Mouse (Mus musculus): ENCODE measurements around the gene Adamts2.

The Adamts2 gene

GRCm38 (mm10) chr11:50624239-50624638, 22.4 kb downstream of the Adamts2 start:
- no peak for DNase-seq

- DNase-seq: no peak
These were observed 22.8 kb downstream of the Adamts2 start for GRCm38 (mm10) chr11:50624720-50625119.

- DNase-seq: no peak
These were observed 27.0 kb downstream of the Adamts2 start for GRCm38 (mm10) chr11:50628915-50629314.

GRCm38 (mm10) chr11:50630462-50630861, 28.6 kb downstream of the Adamts2 start:
- no peak for DNase-seq

GRCm38 (mm10) chr11:50632270-50632669, 30.4 kb downstream of the Adamts2 start:
- peak; percentile 91 for DNase-seq

DNA sequence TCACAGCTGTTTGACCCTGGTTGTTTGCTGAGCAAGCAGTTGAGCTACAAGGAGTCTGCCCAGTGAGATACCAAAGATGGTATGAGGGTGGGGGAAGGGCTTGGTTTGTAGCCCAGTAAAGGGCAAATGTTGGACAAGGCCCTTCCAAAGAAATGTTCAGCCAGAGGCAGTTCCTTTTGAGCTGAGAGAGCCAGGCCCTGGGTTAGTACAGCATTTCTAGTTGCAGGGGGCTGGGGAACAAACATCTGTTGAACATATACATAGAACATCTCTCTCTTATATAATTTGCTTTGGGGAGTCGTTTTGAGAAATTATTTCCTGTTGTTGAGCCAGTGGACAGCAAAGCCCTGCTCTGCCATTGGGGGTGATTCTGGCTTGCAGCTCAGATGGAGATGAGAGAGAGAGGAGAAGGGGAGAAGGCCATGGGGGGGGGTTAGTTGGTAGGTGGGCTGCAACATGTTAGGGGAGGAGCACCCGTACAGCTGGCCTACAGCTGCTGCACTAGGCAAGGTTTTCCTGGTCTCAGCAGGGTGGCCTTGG, 33.2 kb downstream of the Adamts2 start:
- no peak for DNase-seq

DNA sequence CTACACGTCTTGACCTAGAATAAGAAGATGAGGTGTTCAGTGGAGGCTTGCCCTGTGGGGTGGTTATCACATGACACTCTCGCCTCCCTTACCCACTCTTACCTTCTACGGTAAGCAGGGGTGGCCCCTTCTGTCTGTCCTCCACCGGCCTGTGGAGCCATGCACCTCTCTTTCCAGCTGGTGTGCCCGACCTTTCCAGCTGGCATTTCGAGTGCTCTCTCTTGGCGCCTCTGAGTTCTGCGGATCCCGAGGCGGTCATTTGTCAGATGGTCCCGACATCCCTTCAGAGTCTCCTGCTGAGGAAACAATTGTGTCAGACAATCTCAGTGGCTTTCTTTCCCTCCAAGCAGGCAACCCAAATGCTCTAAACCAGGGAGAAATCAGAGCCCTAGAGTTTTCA, 35.1 kb downstream of the Adamts2 start:
- peak; percentile 80 for DNase-seq

DNA sequence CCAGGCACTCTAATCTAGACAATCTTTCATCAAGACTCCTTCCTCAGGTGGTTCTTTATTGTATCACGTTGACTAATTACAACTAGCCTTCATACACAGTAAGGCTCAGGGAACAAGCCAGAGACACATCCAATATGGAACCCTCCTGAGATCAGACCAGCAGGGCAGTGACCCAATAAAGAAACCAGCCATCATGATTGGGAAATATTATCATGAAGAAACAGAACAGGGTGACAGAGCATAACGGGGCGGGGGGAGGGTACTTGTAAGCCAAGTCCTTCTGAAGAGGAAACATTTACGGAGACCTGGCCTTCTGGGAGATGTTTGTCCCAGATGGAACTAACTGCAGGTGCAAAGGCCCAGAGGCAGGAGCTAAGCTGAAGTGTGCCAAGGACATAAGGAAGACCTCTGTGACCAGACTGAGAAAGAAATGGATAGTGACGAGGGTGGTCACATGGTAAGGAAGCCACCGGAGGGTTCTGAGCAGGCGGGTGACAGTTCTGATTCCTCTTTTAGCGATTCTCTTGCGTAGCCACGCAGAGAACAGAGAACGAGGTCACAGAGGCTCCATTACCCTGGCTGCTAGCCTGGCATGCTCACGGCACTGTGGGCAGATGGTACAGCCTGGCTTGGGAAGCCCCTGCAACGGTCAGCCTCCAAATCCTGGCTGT, 36.4 kb downstream of the Adamts2 start:
- DNase-seq: peak; percentile 77

DNA sequence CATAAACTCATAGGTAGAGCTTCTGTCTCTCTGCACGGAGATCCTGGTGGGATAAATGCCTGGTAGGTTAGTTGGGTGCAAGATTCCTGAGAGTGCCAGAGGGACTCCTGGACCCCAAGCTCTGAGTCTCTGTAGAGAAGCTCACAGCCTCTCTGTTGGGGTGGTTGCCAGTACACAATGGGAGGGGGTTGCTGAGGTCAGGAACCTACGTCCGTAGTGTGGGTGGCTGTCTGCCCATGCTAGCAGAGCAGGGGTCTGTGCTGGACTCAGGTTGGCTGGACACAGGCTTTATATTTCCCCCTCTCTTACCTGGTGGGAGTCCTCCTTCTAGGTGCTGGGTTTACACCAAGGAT, 37.0 kb downstream of the Adamts2 start:
- DNase-seq: no peak

GRCm38 (mm10) chr11:50642583-50642982, 40.7 kb downstream of the Adamts2 start:
- no peak for DNase-seq

DNA sequence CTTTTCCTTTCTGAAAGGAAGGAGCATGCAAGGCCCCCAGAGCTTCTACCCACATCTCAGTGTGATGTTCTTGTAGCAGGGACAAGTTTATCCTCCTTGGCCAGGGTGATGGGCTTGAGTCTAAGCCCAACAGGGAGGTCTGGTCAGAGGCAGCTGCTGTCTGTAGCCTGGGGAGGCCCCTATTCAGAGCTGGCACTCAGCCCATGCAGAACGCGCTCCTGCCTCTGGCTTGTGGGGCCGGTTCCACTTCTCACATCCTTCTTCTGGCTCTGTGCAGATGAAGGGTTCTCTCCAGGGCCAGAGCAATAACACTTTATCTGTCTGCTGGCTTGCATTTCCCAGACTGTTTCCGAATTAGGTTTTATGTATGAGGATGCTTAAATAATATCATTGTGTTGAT, 44.3 kb downstream of the Adamts2 start:
- no peak for DNase-seq

- DNase-seq: no peak
These were observed 46.4 kb downstream of the Adamts2 start for GRCm38 (mm10) chr11:50648143-50648807.

DNA sequence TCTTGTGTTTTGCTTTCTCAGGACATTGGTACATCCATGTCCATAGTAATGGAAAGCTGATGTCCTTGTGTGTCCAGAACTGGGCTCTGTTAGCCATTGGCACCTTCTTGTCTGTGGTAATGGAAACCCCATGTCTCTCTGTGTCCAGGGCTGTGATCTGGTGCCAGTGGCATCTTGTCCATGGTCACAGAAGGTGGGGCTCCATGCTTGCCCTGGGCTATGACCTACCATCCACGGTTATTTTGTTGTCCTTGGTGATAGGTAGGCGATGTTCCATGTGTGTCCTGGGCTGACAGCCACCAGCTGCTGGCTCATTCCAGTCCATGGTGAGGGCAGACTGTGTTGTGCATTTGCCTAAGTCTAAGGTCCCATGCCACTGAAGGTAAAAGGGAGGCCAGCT, 48.2 kb downstream of the Adamts2 start:
- no peak for DNase-seq

GRCm38 (mm10) chr11:50653746-50654431, 52.0 kb downstream of the Adamts2 start:
- peak; percentile 68 for DNase-seq

DNA sequence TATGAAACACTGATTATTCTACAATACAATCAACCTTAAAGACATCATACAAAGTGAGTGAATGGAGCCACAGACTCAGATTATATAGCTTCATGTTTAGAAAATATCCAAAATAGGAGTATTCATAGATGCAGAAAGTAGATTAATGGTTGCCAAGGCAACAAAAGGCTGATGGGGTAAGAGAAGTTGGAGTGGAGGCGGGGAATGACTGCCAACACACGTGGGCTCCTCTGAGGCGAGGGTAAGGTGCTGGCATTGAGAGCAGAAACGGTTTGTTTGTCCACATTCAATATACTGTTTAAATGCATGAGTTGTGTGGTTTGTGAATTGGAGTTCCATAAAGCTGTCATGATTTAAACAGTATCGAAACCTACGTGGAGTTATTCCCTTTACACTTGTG, 56.9 kb downstream of the Adamts2 start:
- no peak for DNase-seq

GRCm38 (mm10) chr11:50662176-50662575, 60.3 kb downstream of the Adamts2 start:
- DNase-seq: no peak

DNA sequence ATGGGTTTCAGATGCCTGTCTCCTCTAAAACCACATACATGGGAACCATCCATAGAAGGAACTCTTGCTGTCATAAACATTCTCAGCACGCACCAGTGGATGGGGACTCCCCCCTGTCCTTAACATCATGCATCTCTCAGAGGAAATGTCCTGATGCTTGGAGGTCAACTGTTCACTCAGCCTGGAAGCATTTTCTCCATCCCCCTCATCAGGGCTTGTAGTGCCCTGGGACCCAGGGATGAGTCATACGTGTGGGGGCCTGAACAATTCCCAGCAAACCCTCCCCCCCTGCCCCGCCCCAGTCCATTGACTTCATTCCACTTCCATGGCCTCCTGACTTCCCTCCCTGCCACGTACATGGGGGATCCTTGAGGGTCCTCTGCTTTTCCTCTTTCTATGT, 62.9 kb downstream of the Adamts2 start:
- no peak for DNase-seq

GRCm38 (mm10) chr11:50669542-50670362, 67.9 kb downstream of the Adamts2 start:
- peak; percentile 91 for DNase-seq

- DNase-seq: no peak
These were observed 68.5 kb downstream of the Adamts2 start for GRCm38 (mm10) chr11:50670363-50670725.

DNA sequence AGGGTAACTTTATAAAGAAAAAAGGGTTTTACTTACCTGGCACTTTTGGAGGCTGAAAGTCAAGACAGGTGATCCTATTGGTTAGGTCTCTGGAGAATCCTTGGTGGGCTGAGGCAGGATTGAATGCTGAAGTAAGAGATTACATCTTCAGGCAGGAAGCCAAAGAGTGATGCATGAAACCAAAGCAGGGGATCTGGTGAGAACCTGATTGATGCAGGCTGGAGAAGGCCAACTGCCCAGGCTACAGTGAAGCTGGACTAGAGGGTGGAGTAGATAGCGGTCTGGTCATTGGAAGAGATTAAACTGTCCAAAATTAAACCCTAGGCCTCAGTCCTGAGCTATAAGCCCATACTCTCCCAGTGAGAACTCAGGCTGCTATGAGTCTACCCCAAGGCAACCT, 69.0 kb downstream of the Adamts2 start:
- no peak for DNase-seq

- DNase-seq: peak; percentile 17
These were observed 69.5 kb downstream of the Adamts2 start for GRCm38 (mm10) chr11:50671376-50671775.

DNA sequence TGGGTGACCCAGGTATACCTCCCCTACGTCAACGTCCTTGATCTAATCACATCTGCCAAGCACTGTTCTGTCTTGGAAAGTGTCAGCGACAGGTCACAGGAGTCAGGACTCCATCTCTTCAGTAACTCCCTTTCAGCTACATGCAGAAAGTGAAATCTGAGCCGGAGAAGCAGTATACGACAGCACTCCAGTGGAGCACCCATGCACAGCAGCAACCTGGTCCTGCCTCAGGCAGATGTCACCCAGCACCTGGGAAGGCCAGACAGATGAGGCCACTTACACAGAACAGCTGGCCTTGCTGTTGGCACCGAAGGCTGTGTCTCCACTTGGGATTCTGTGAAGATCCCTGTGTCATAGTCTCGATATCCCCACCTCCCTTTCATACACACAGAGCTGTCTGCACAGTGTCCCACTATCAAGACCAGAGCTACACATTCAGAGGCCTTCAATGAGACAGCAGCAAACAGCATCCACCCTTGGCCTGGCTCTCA, 70.0 kb downstream of the Adamts2 start:
- peak; percentile 19 for DNase-seq

DNA sequence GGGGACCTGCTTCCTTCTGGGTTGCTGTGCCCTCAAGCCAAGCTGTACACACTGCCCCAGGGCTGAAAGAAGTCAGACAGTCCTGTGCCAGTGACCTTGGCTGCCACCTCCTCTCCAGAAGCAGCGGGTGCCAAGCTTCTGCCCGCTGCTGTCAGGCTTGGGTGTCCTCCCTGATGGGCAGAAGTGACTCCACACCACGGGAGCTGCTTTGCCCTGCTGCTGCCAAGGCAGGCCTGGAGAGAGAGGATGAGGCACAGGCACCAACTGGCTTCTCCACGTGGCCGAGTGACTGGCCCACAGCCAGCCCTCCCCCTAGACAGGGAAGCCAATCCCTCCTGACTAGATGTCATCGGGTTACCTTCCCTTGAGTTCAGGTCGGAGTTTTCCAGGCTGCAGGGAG, 71.0 kb downstream of the Adamts2 start:
- peak; percentile 90 for DNase-seq
